Mouse (Mus musculus) forebrain, embryonic 12.5 days (tissue): ENCODE data around the gene Zfp574. TPM values are rescaled to one million over a fixed set of nuclear protein-coding genes. Genes with fewer than 3 reads are reported as not detected.
A peak's percentile ranks its signal among the peaks of the same experiment; 100 is the strongest.

Source experiments
- ATAC-seq: fragments of 200-750 bp; cut with Nextera tagmentation; 2 replicates; pipeline ENCODE4 v1.8.0; 2017; ENCODE audit warnings: moderate TSS enrichment; ENCODE audit not compliant: low FRiP score
- H3K27ac ChIP-seq: fragments of 300-500 bp; sonication (generic); 2 replicates; pipeline ENCODE4 v1.5.1; 2016; ENCODE audit warnings: mild to moderate bottlenecking
- H3K27me3 ChIP-seq: fragments of 300-500 bp; sonication (generic); 2 replicates; pipeline ENCODE4 v1.6.1; 2016; ENCODE audit warnings: mild to moderate bottlenecking
- H3K36me3 ChIP-seq: fragments of 300-500 bp; sonication (generic); replicated peaks from 2 replicates; pipeline ENCODE4 v1.6.1; 2016; ENCODE audit warnings: mild to moderate bottlenecking
- H3K4me1 ChIP-seq: fragments of 300-500 bp; sonication (generic); 2 replicates; pipeline ENCODE4 v1.6.1; 2016
- H3K4me2 ChIP-seq: fragments of 300-500 bp; sonication (generic); 2 replicates; pipeline ENCODE4 v1.6.1; 2016; ENCODE audit warnings: mild to moderate bottlenecking, moderate library complexity
- H3K4me3 ChIP-seq: fragments of 300-500 bp; sonication (generic); replicated peaks from 2 replicates; pipeline ENCODE4 v1.5.1; 2016; ENCODE audit warnings: mild to moderate bottlenecking
- H3K9ac ChIP-seq: fragments of 300-500 bp; sonication (generic); 2 replicates; pipeline ENCODE4 v1.6.1; 2016; ENCODE audit warnings: mild to moderate bottlenecking
- H3K9me3 ChIP-seq: fragments of 300-500 bp; sonication (generic); 2 replicates; pipeline ENCODE4 v1.6.1; 2016
- WGBS: fragments of 180-500 bp; shearing (Covaris S2); methylation state at CpG from one replicate; pipeline ENCODE4 v1.1.7; 2016; 5-methylcytosine and 5-hydroxymethylcytosine counted together
- polyA plus RNA-seq: library from polyadenylated mRNA; unstranded; fragments of >200 nt; fragmentation: Nextera tagmentation; extraction: Ambion mirVana; gene quantifications from 2 replicates; pipeline ENCODE4 v1.2.1, GENCODE M21; 2016

The Zfp574 gene
- polyA plus RNA-seq, 1 experiment from 2014 or later, result 39.7 TPM

GRCm38 (mm10) chr7:25056951-25057350 is 15.4 kb upstream of the Zfp574 start:
- Histone ChIP-seq H3K27ac (no peak overlapping the region), H3K4me2 (no peak overlapping the region), H3K4me3 (no peak overlapping the region), H3K27me3 (no peaks in the 10 kb centered on the region), H3K4me1 (no peaks in the 10 kb centered on the region), H3K9me3 (no peaks in the 10 kb centered on the region), H3K36me3 (peaks cover 98% of the 10 kb centered on the region), H3K9ac (no peak overlapping the region)
- WGBS, result 91% methylated on average over 4 of the region's 4 CpGs
- no peak for ATAC-seq

GRCm38 (mm10) chr7:25057888-25058287 is 14.5 kb upstream of the Zfp574 start:
- Histone ChIP-seq H3K4me1 (no peaks in the 10 kb centered on the region), H3K36me3 (peaks cover 99% of the 10 kb centered on the region), H3K27me3 (no peaks in the 10 kb centered on the region), H3K9me3 (no peaks in the 10 kb centered on the region), H3K4me3 (no peak overlapping the region), H3K4me2 (no peak overlapping the region), H3K27ac (no peak overlapping the region), H3K9ac (no peak overlapping the region)
- ATAC-seq, result no peak
- 94% methylated on average over 5 of the region's 5 CpGs for whole genome bisulfite sequencing

GRCm38 (mm10) chr7:25058394-25058793 is 14.0 kb upstream of the Zfp574 start:
- ATAC-seq, result no peak
- whole genome bisulfite sequencing, result 93% methylated on average over 8 of the region's 8 CpGs
- Histone ChIP-seq H3K27ac (no peak overlapping the region), H3K27me3 (no peaks in the 10 kb centered on the region), H3K9ac (no peak overlapping the region), H3K36me3 (peaks cover 99% of the 10 kb centered on the region), H3K9me3 (no peaks in the 10 kb centered on the region), H3K4me1 (no peaks in the 10 kb centered on the region), H3K4me2 (no peak overlapping the region), H3K4me3 (no peak overlapping the region)

GRCm38 (mm10) chr7:25058836-25059235 is 13.5 kb upstream of the Zfp574 start:
- Histone ChIP-seq H3K4me1 (no peaks in the 10 kb centered on the region), H3K36me3 (peaks cover 99% of the 10 kb centered on the region), H3K27me3 (no peaks in the 10 kb centered on the region), H3K9ac (no peak overlapping the region), H3K4me2 (no peak overlapping the region), H3K4me3 (no peak overlapping the region), H3K9me3 (no peaks in the 10 kb centered on the region), H3K27ac (no peak overlapping the region)
- 93% methylated on average over 14 of the region's 14 CpGs for WGBS
- ATAC-seq, result no peak

GRCm38 (mm10) chr7:25063346-25063745 is 9.0 kb upstream of the Zfp574 start:
- no peak overlapping the region for H3K4me2 ChIP-seq
- H3K9ac ChIP-seq, result no peak overlapping the region
- no peaks in the 10 kb centered on the region for H3K9me3 ChIP-seq
- no peak for ATAC-seq
- H3K4me1 ChIP-seq, result peaks cover 8% of the 10 kb centered on the region
- peaks cover 98% of the 10 kb centered on the region for H3K36me3 ChIP-seq
- 93% methylated on average over 6 of the region's 6 CpGs for WGBS
- H3K27me3 ChIP-seq, result no peaks in the 10 kb centered on the region
- H3K27ac ChIP-seq, result no peak overlapping the region
- H3K4me3 ChIP-seq, result no peak overlapping the region

GRCm38 (mm10) chr7:25063900-25064299 is 8.5 kb upstream of the Zfp574 start:
- H3K4me2 ChIP-seq, result no peak overlapping the region
- ATAC-seq, result no peak
- H3K27me3 ChIP-seq, result no peaks in the 10 kb centered on the region
- 91% methylated on average over 8 of the region's 8 CpGs for WGBS
- peaks cover 94% of the 10 kb centered on the region for H3K36me3 ChIP-seq
- H3K9me3 ChIP-seq, result no peaks in the 10 kb centered on the region
- peaks cover 13% of the 10 kb centered on the region for H3K4me1 ChIP-seq
- H3K27ac ChIP-seq, result no peak overlapping the region
- H3K4me3 ChIP-seq, result no peak overlapping the region
- H3K9ac ChIP-seq, result no peak overlapping the region

GRCm38 (mm10) chr7:25067338-25067737 is 5.0 kb upstream of the Zfp574 start:
- no peak overlapping the region for H3K4me3 ChIP-seq
- H3K9ac ChIP-seq, result no peak overlapping the region
- peaks cover 59% of the 10 kb centered on the region for H3K36me3 ChIP-seq
- H3K27ac ChIP-seq, result no peak overlapping the region
- 96% methylated on average over 7 of the region's 7 CpGs for WGBS
- ATAC-seq, result no peak
- H3K4me1 ChIP-seq, result peaks cover 43% of the 10 kb centered on the region
- H3K9me3 ChIP-seq, result no peaks in the 10 kb centered on the region
- no peaks in the 10 kb centered on the region for H3K27me3 ChIP-seq
- H3K4me2 ChIP-seq, result no peak overlapping the region

- peaks cover 52% of the 10 kb centered on the region for H3K36me3 ChIP-seq
- peak overlapping the region; percentile 95 for H3K9ac ChIP-seq
- 90% methylated on average over 22 of the region's 22 CpGs for WGBS
- H3K27ac ChIP-seq, result peak overlapping the region; percentile 95; the same call in 1 of the 2 replicates
- H3K4me3 ChIP-seq, result no peak overlapping the region
- H3K4me1 ChIP-seq, result peaks cover 46% of the 10 kb centered on the region
- H3K9me3 ChIP-seq, result no peaks in the 10 kb centered on the region
- H3K4me2 ChIP-seq, result peak overlapping the region; percentile 96; the same call in 1 of the 2 replicates
- no peak; the same call in 1 of the 2 replicates for ATAC-seq
- no peaks in the 10 kb centered on the region for H3K27me3 ChIP-seq
Observed at GRCm38 (mm10) chr7:25067909-25068656, 4.3 kb upstream of the Zfp574 start.

- peak; percentile 66 for ATAC-seq
- Histone ChIP-seq H3K4me1 (peaks cover 52% of the 10 kb centered on the region), H3K4me2 (peak overlapping the region; percentile 96), H3K27ac (peak overlapping the region; percentile 95; the same call in 1 of the 2 replicates), H3K27me3 (no peaks in the 10 kb centered on the region), H3K36me3 (peaks cover 46% of the 10 kb centered on the region), H3K4me3 (no peak overlapping the region), H3K9ac (peak overlapping the region; percentile 95), H3K9me3 (no peaks in the 10 kb centered on the region)
- 11% methylated on average over 2 of the region's 2 CpGs for WGBS
Observed at GRCm38 (mm10) chr7:25068724-25069123, 3.6 kb upstream of the Zfp574 start.

GRCm38 (mm10) chr7:25072716-25073390 is 486 bp downstream of the Zfp574 start:
- H3K27ac ChIP-seq, result peak overlapping the region; percentile 95
- H3K4me2 ChIP-seq, result peak overlapping the region; percentile 96
- H3K9me3 ChIP-seq, result no peaks in the 10 kb centered on the region
- H3K4me1 ChIP-seq, result peaks cover 71% of the 10 kb centered on the region
- H3K36me3 ChIP-seq, result peaks cover 6% of the 10 kb centered on the region
- under 1% methylated on average over 14 of the region's 33 CpGs for WGBS
- peak overlapping the region; percentile 78 for H3K4me3 ChIP-seq
- peak overlapping the region; percentile 95 for H3K9ac ChIP-seq
- H3K27me3 ChIP-seq, result no peaks in the 10 kb centered on the region
- ATAC-seq, result peak; percentile 34

- H3K27ac ChIP-seq, result peak overlapping the region; percentile 95
Observed at GRCm38 (mm10) chr7:25073924-25074323, 1.6 kb downstream of the Zfp574 start.

GRCm38 (mm10) chr7:25076296-25076662 is 3.9 kb downstream of the Zfp574 start:
- peaks cover 51% of the 10 kb centered on the region for H3K4me1 ChIP-seq
- peak overlapping the region; percentile 88 for H3K4me3 ChIP-seq
- peaks cover 22% of the 10 kb centered on the region for H3K36me3 ChIP-seq
- H3K9me3 ChIP-seq, result no peaks in the 10 kb centered on the region
- H3K9ac ChIP-seq, result peak overlapping the region; percentile 66
- H3K27ac ChIP-seq, result peak overlapping the region; percentile 93
- H3K27me3 ChIP-seq, result no peaks in the 10 kb centered on the region
- peak overlapping the region; percentile 67 for H3K4me2 ChIP-seq
- 23% methylated on average over 7 of the region's 7 CpGs for WGBS
- ATAC-seq, result no peak

More at GRCm38 (mm10) chr7:25073924-25074323, 1.6 kb downstream of the Zfp574 start:
- no peak overlapping the region for H3K4me3 ChIP-seq
- H3K4me1 ChIP-seq, result peaks cover 71% of the 10 kb centered on the region
- no peaks in the 10 kb centered on the region for H3K27me3 ChIP-seq
- H3K4me2 ChIP-seq, result peak overlapping the region; percentile 96; the same call in 1 of the 2 replicates
- no peaks in the 10 kb centered on the region for H3K36me3 ChIP-seq
- no peaks in the 10 kb centered on the region for H3K9me3 ChIP-seq
- WGBS, result 78% methylated on average over 8 of the region's 8 CpGs
- no peak for ATAC-seq
- no peak overlapping the region for H3K9ac ChIP-seq
